Mouse (Mus musculus) hindbrain, embryonic 11.5 days (tissue): ENCODE results near the gene Aebp1. TPM values are rescaled to one million over a fixed set of nuclear protein-coding genes. Genes with fewer than 3 reads are reported as not detected.
A peak's percentile ranks its signal among the peaks of the same experiment; 100 is the strongest.

ENCODE experiments used
- ATAC-seq: fragments of 200-750 bp; cut with Nextera tagmentation; 2 replicates; pipeline ENCODE4 v1.8.0; 2017; ENCODE audit warnings: mild to moderate bottlenecking, moderate TSS enrichment, moderate library complexity; ENCODE audit not compliant: low FRiP score
- DNase-seq: peaks from one replicate; pipeline ENCODE4 v3.0.0-alpha.2; 2015; ENCODE audit warnings: low spot score
- H3K27ac ChIP-seq: fragments of 300-500 bp; sonication (generic); 2 replicates; pipeline ENCODE4 v1.5.1; 2014; ENCODE audit warnings: mild to moderate bottlenecking, low read depth, low read length
- H3K27me3 ChIP-seq: fragments of 300-500 bp; sonication (generic); 2 replicates; pipeline ENCODE4 v1.6.1; 2014; ENCODE audit warnings: mild to moderate bottlenecking, low read length, moderate library complexity, mixed read lengths; ENCODE audit not compliant: control insufficient read depth, insufficient read depth
- H3K36me3 ChIP-seq: fragments of 300-500 bp; sonication (generic); 2 replicates; pipeline ENCODE4 v1.6.1; 2014; ENCODE audit warnings: mild to moderate bottlenecking, low read length, moderate library complexity, mixed read lengths; ENCODE audit not compliant: control insufficient read depth, insufficient read depth
- H3K4me1 ChIP-seq: fragments of 300-500 bp; sonication (generic); replicated peaks from 2 replicates; pipeline ENCODE4 v1.6.1; 2014; ENCODE audit warnings: low read length, mixed read lengths; ENCODE audit not compliant: control insufficient read depth, insufficient read depth
- H3K4me2 ChIP-seq: fragments of 300-500 bp; sonication (generic); replicated peaks from 2 replicates; pipeline ENCODE4 v1.6.1; 2014; ENCODE audit warnings: mild to moderate bottlenecking, low read depth, low read length
- H3K4me3 ChIP-seq: fragments of 300-500 bp; sonication (generic); 2 replicates; pipeline ENCODE4 v1.5.1; 2014; ENCODE audit warnings: low read depth, low read length
- H3K9ac ChIP-seq: fragments of 300-500 bp; sonication (generic); 2 replicates; pipeline ENCODE4 v1.6.1; 2014; ENCODE audit warnings: low read depth, low read length
- H3K9me3 ChIP-seq: fragments of 300-500 bp; sonication (generic); 2 replicates; pipeline ENCODE4 v1.6.1; 2016; ENCODE audit warnings: low read length; ENCODE audit not compliant: control insufficient read depth
- WGBS: fragments of 180-500 bp; shearing (Covaris S2); extraction: QIAGEN DNeasy Blood & Tissue Kit; methylation state at CpG from one replicate; pipeline ENCODE4 v1.1.7; 2014; 5-methylcytosine and 5-hydroxymethylcytosine counted together
- polyA plus RNA-seq: library from polyadenylated mRNA; unstranded; fragments of >200 nt; fragmentation: Nextera tagmentation; extraction: Ambion mirVana; gene quantifications from 2 replicates; pipeline ENCODE4 v1.2.1, GENCODE M21; 2014

The Aebp1 gene
- polyA plus RNA-seq, 1 experiment from 2014 or later: 19.0 TPM

- DNase-seq (no peak), ATAC-seq (no peak)
- H3K4me1 ChIP-seq: peaks cover 7% of the 10 kb centered on the region
- peaks cover 23% of the 10 kb centered on the region for H3K27me3 ChIP-seq
- no peak overlapping the region for H3K4me2 ChIP-seq
- H3K9ac ChIP-seq: no peak overlapping the region
- no peak overlapping the region for H3K27ac ChIP-seq
- 63% methylated on average over 6 of the region's 6 CpGs for WGBS
- no peaks in the 10 kb centered on the region for H3K9me3 ChIP-seq
- no peak overlapping the region for H3K4me3 ChIP-seq
- no peaks in the 10 kb centered on the region for H3K36me3 ChIP-seq
Observed at GRCm38 (mm10) chr11:5860639-5861038, 1.1 kb upstream of the Aebp1 start.

- Histone ChIP-seq H3K4me3 (peak overlapping the region; percentile 32), H3K4me2 (peak overlapping the region; percentile 39), H3K27me3 (peaks cover 23% of the 10 kb centered on the region), H3K9me3 (no peaks in the 10 kb centered on the region), H3K27ac (no peak overlapping the region), H3K4me1 (peaks cover 7% of the 10 kb centered on the region), H3K36me3 (no peaks in the 10 kb centered on the region), H3K9ac (no peak overlapping the region)
- DNase-seq (peak; percentile 20), ATAC-seq (no peak)
- WGBS: 22% methylated on average over 15 of the region's 15 CpGs
Observed at GRCm38 (mm10) chr11:5862394-5863105, 803 bp downstream of the Aebp1 start.

GRCm38 (mm10) chr11:5867196-5867595 is 5.4 kb downstream of the Aebp1 start:
- WGBS: 91% methylated on average over 2 of the region's 2 CpGs

GRCm38 (mm10) chr11:5868324-5868723 is 6.6 kb downstream of the Aebp1 start:
- no peaks in the 10 kb centered on the region for H3K4me1 ChIP-seq
- no peak overlapping the region for H3K9ac ChIP-seq
- ATAC-seq: no peak
- no peak for DNase-seq
- no peaks in the 10 kb centered on the region; the same call in 1 of the 2 replicates for H3K36me3 ChIP-seq
- no peak overlapping the region for H3K4me3 ChIP-seq
- H3K9me3 ChIP-seq: no peaks in the 10 kb centered on the region
- 95% methylated on average over 12 of the region's 12 CpGs for WGBS
- no peak overlapping the region for H3K4me2 ChIP-seq
- 0 out of 2 replicates have a peak, but pooled peaks cover 2% of the 10 kb centered on the region for H3K27me3 ChIP-seq
- H3K27ac ChIP-seq: no peak overlapping the region

More at GRCm38 (mm10) chr11:5867196-5867595, 5.4 kb downstream of the Aebp1 start:
- no peak overlapping the region for H3K4me2 ChIP-seq
- H3K4me3 ChIP-seq: no peak overlapping the region
- no peak overlapping the region for H3K9ac ChIP-seq
- H3K4me1 ChIP-seq: peaks cover 4% of the 10 kb centered on the region; the same call in 1 of the 2 replicates
- no peaks in the 10 kb centered on the region for H3K9me3 ChIP-seq
- DNase-seq: no peak
- no peak overlapping the region for H3K27ac ChIP-seq
- no peak for ATAC-seq
- no peaks in the 10 kb centered on the region for H3K36me3 ChIP-seq
- H3K27me3 ChIP-seq: peaks cover 9% of the 10 kb centered on the region

GRCm38 (mm10) chr11:5869331-5869730 is 7.6 kb downstream of the Aebp1 start:
- no peak for DNase-seq
- H3K9me3 ChIP-seq: no peaks in the 10 kb centered on the region
- H3K4me1 ChIP-seq: no peaks in the 10 kb centered on the region
- H3K4me3 ChIP-seq: no peak overlapping the region
- H3K27me3 ChIP-seq: no peaks in the 10 kb centered on the region
- H3K36me3 ChIP-seq: no peaks in the 10 kb centered on the region; the same call in 1 of the 2 replicates
- H3K4me2 ChIP-seq: no peak overlapping the region
- no peak overlapping the region for H3K9ac ChIP-seq
- no peak overlapping the region for H3K27ac ChIP-seq
- WGBS: 94% methylated on average over 16 of the region's 16 CpGs
- ATAC-seq: no peak

GRCm38 (mm10) chr11:5870069-5870468 is 8.3 kb downstream of the Aebp1 start:
- no peak for ATAC-seq
- no peaks in the 10 kb centered on the region; the same call in 1 of the 2 replicates for H3K36me3 ChIP-seq
- 91% methylated on average over 16 of the region's 16 CpGs for WGBS
- no peaks in the 10 kb centered on the region for H3K27me3 ChIP-seq
- H3K9me3 ChIP-seq: no peaks in the 10 kb centered on the region
- H3K4me3 ChIP-seq: no peak overlapping the region
- no peaks in the 10 kb centered on the region for H3K4me1 ChIP-seq
- no peak for DNase-seq
- H3K9ac ChIP-seq: no peak overlapping the region
- H3K4me2 ChIP-seq: no peak overlapping the region
- H3K27ac ChIP-seq: no peak overlapping the region

GRCm38 (mm10) chr11:5872707-5873106 is 11.0 kb downstream of the Aebp1 start:
- no peaks in the 10 kb centered on the region for H3K27me3 ChIP-seq
- 94% methylated on average over 11 of the region's 11 CpGs for WGBS
- no peak overlapping the region for H3K27ac ChIP-seq
- H3K36me3 ChIP-seq: no peaks in the 10 kb centered on the region; the same call in 1 of the 2 replicates
- H3K9me3 ChIP-seq: no peaks in the 10 kb centered on the region
- H3K4me2 ChIP-seq: no peak overlapping the region
- no peak for DNase-seq
- H3K4me1 ChIP-seq: peaks cover 6% of the 10 kb centered on the region; the same call in 1 of the 2 replicates
- H3K4me3 ChIP-seq: no peak overlapping the region
- ATAC-seq: no peak
- no peak overlapping the region for H3K9ac ChIP-seq

- H3K36me3 ChIP-seq: no peaks in the 10 kb centered on the region; the same call in 1 of the 2 replicates
- H3K27me3 ChIP-seq: no peaks in the 10 kb centered on the region
- 91% methylated on average over 7 of the region's 9 CpGs for WGBS
Observed at GRCm38 (mm10) chr11:5873192-5873591, 11.4 kb downstream of the Aebp1 start.

GRCm38 (mm10) chr11:5877421-5877820 is 15.7 kb downstream of the Aebp1 start:
- ATAC-seq (no peak), DNase-seq (no peak)
- H3K27ac ChIP-seq: no peak overlapping the region
- WGBS: 4% methylated on average over 5 of the region's 5 CpGs
- peak overlapping the region; percentile 64; the same call in 1 of the 2 replicates for H3K9ac ChIP-seq
- peak overlapping the region; percentile 67 for H3K4me2 ChIP-seq
- H3K4me3 ChIP-seq: peak overlapping the region; percentile 60
- H3K27me3 ChIP-seq: no peaks in the 10 kb centered on the region
- no peaks in the 10 kb centered on the region; the same call in 1 of the 2 replicates for H3K36me3 ChIP-seq
- no peaks in the 10 kb centered on the region for H3K9me3 ChIP-seq
- H3K4me1 ChIP-seq: peaks cover 6% of the 10 kb centered on the region

More at GRCm38 (mm10) chr11:5873192-5873591, 11.4 kb downstream of the Aebp1 start:
- H3K4me2 ChIP-seq: no peak overlapping the region
- DNase-seq: no peak
- H3K27ac ChIP-seq: no peak overlapping the region
- no peak overlapping the region for H3K9ac ChIP-seq
- no peaks in the 10 kb centered on the region for H3K9me3 ChIP-seq
- H3K4me1 ChIP-seq: peaks cover 6% of the 10 kb centered on the region; the same call in 1 of the 2 replicates
- no peak for ATAC-seq
- H3K4me3 ChIP-seq: no peak overlapping the region
